Mouse (Mus musculus): ENCODE measurements around the gene Sp2. TPM values are rescaled to one million over a fixed set of nuclear protein-coding genes. Genes with fewer than 3 reads are reported as not detected.

The Sp2 gene
- polyA plus RNA-seq, 1 experiment: 23.0 TPM

- Histone ChIP-seq H3K9me3 (ENCODE audit: control insufficient read depth, low read length) (no peaks in the 10 kb centered on the region), H3K36me3 (ENCODE audit: control insufficient read depth) (peaks cover 48% of the 10 kb centered on the region), H3K4me3 (replicated peaks) (peak overlapping the region; percentile 88), H3K27me3 (ENCODE audit: control insufficient read depth) (no peaks in the 10 kb centered on the region), H3K4me1 (ENCODE audit: control insufficient read depth) (peaks cover 77% of the 10 kb centered on the region)
- TF ChIP-seq TAL1 (IDR thresholded peaks at IDR 0.05; ENCODE audit: low read length): no peak
- TF ChIP-seq GATA1 (IDR thresholded peaks at IDR 0.05; ENCODE audit: low read length): no peak
Measured at GRCm38 (mm10) chr11:96975511-96976378, 7.0 kb downstream of the Sp2 start.

GRCm38 (mm10) chr11:96974813-96975212 lies 7.9 kb downstream of the Sp2 start:
- H3K27me3 ChIP-seq (ENCODE audit: control insufficient read depth): no peaks in the 10 kb centered on the region
- no peaks in the 10 kb centered on the region for H3K9me3 ChIP-seq (ENCODE audit: control insufficient read depth, low read length)
- H3K36me3 ChIP-seq (ENCODE audit: control insufficient read depth): peaks cover 57% of the 10 kb centered on the region
- H3K4me1 ChIP-seq (ENCODE audit: control insufficient read depth): peaks cover 80% of the 10 kb centered on the region
- TF ChIP-seq TAL1 (IDR thresholded peaks at IDR 0.05; ENCODE audit: low read length): no peak
- TF ChIP-seq GATA1 (IDR thresholded peaks at IDR 0.05; ENCODE audit: low read length): no peak
- no peak overlapping the region for H3K4me3 ChIP-seq (replicated peaks)

GRCm38 (mm10) chr11:96973426-96973964 lies 9.3 kb downstream of the Sp2 start:
- Histone ChIP-seq H3K9me3 (ENCODE audit: control insufficient read depth, low read length) (no peaks in the 10 kb centered on the region), H3K4me1 (ENCODE audit: control insufficient read depth) (peaks cover 80% of the 10 kb centered on the region), H3K4me3 (replicated peaks) (no peak overlapping the region), H3K27me3 (ENCODE audit: control insufficient read depth) (no peaks in the 10 kb centered on the region), H3K36me3 (ENCODE audit: control insufficient read depth) (peaks cover 67% of the 10 kb centered on the region)
- TF ChIP-seq GATA1 (IDR thresholded peaks at IDR 0.05; ENCODE audit: low read length) (no peak), TAL1 (IDR thresholded peaks at IDR 0.05; ENCODE audit: low read length) (no peak)

- Histone ChIP-seq H3K36me3 (ENCODE audit: control insufficient read depth) (peaks cover 73% of the 10 kb centered on the region), H3K9me3 (ENCODE audit: control insufficient read depth, low read length) (no peaks in the 10 kb centered on the region), H3K27me3 (ENCODE audit: control insufficient read depth) (no peaks in the 10 kb centered on the region), H3K4me1 (ENCODE audit: control insufficient read depth) (peaks cover 80% of the 10 kb centered on the region), H3K4me3 (replicated peaks) (no peak overlapping the region)
- TF ChIP-seq GATA1 (IDR thresholded peaks at IDR 0.05; ENCODE audit: low read length): no peak
- no peak for TF ChIP-seq TAL1 (IDR thresholded peaks at IDR 0.05; ENCODE audit: low read length)
Measured at GRCm38 (mm10) chr11:96972906-96973305, 9.9 kb downstream of the Sp2 start.

GRCm38 (mm10) chr11:96970341-96970740 lies 12.4 kb downstream of the Sp2 start:
- Histone ChIP-seq H3K4me3 (replicated peaks) (no peak overlapping the region), H3K4me1 (ENCODE audit: control insufficient read depth) (peaks cover 87% of the 10 kb centered on the region), H3K36me3 (ENCODE audit: control insufficient read depth) (peaks cover 84% of the 10 kb centered on the region), H3K27me3 (ENCODE audit: control insufficient read depth) (no peaks in the 10 kb centered on the region), H3K9me3 (ENCODE audit: control insufficient read depth, low read length) (no peaks in the 10 kb centered on the region)
- TF ChIP-seq TAL1 (IDR thresholded peaks at IDR 0.05; ENCODE audit: low read length) (no peak), GATA1 (IDR thresholded peaks at IDR 0.05; ENCODE audit: low read length) (no peak)

GRCm38 (mm10) chr11:96969746-96970145 lies 13.0 kb downstream of the Sp2 start:
- no peaks in the 10 kb centered on the region for H3K27me3 ChIP-seq (ENCODE audit: control insufficient read depth)
- no peak overlapping the region for H3K4me3 ChIP-seq (replicated peaks)
- H3K36me3 ChIP-seq (ENCODE audit: control insufficient read depth): peaks cover 87% of the 10 kb centered on the region
- no peaks in the 10 kb centered on the region for H3K9me3 ChIP-seq (ENCODE audit: control insufficient read depth, low read length)
- TF ChIP-seq GATA1 (IDR thresholded peaks at IDR 0.05; ENCODE audit: low read length) (no peak), TAL1 (IDR thresholded peaks at IDR 0.05; ENCODE audit: low read length) (no peak)
- peaks cover 86% of the 10 kb centered on the region for H3K4me1 ChIP-seq (ENCODE audit: control insufficient read depth)

GRCm38 (mm10) chr11:96969280-96969722 lies 13.5 kb downstream of the Sp2 start:
- Histone ChIP-seq H3K36me3 (ENCODE audit: control insufficient read depth) (peaks cover 89% of the 10 kb centered on the region), H3K9me3 (ENCODE audit: control insufficient read depth, low read length) (no peaks in the 10 kb centered on the region), H3K4me3 (replicated peaks) (peak overlapping the region; percentile 8), H3K27me3 (ENCODE audit: control insufficient read depth) (no peaks in the 10 kb centered on the region), H3K4me1 (ENCODE audit: control insufficient read depth) (peaks cover 84% of the 10 kb centered on the region)
- TF ChIP-seq TAL1 (IDR thresholded peaks at IDR 0.05; ENCODE audit: low read length): no peak
- no peak for TF ChIP-seq GATA1 (IDR thresholded peaks at IDR 0.05; ENCODE audit: low read length)

- Histone ChIP-seq H3K9me3 (ENCODE audit: control insufficient read depth, low read length) (no peaks in the 10 kb centered on the region), H3K27me3 (ENCODE audit: control insufficient read depth) (no peaks in the 10 kb centered on the region), H3K36me3 (ENCODE audit: control insufficient read depth) (peaks cover 89% of the 10 kb centered on the region), H3K4me1 (ENCODE audit: control insufficient read depth) (peaks cover 85% of the 10 kb centered on the region), H3K4me3 (replicated peaks) (peak overlapping the region; percentile 31)
- TF ChIP-seq GATA1 (IDR thresholded peaks at IDR 0.05; ENCODE audit: low read length): no peak
- no peak for TF ChIP-seq TAL1 (IDR thresholded peaks at IDR 0.05; ENCODE audit: low read length)
Measured at GRCm38 (mm10) chr11:96968476-96968875, 14.3 kb downstream of the Sp2 start.

GRCm38 (mm10) chr11:96967544-96968269 lies 15.1 kb downstream of the Sp2 start:
- TF ChIP-seq GATA1 (IDR thresholded peaks at IDR 0.05; ENCODE audit: low read length) (0 out of 2 replicates have a peak, but pooled peaks have one; percentile 35), TAL1 (IDR thresholded peaks at IDR 0.05; ENCODE audit: low read length) (no peak)
- Histone ChIP-seq H3K4me3 (replicated peaks) (peak overlapping the region; percentile 51), H3K27me3 (ENCODE audit: control insufficient read depth) (no peaks in the 10 kb centered on the region), H3K4me1 (ENCODE audit: control insufficient read depth) (peaks cover 90% of the 10 kb centered on the region), H3K36me3 (ENCODE audit: control insufficient read depth) (peaks cover 90% of the 10 kb centered on the region), H3K9me3 (ENCODE audit: control insufficient read depth, low read length) (no peaks in the 10 kb centered on the region)

All from erythroblast, embryonic 14.5 days (primary cell).